Mouse (Mus musculus) CD4-positive naive resting alpha-beta T cell, adult 76 days (primary cell): ENCODE results near the gene Ranbp3l. TPM values are rescaled to one million over a fixed set of nuclear protein-coding genes. Genes with fewer than 3 reads are reported as not detected.

Source experiments
- total RNA-seq: library from RNA; stranded (reverse); gene quantifications from one replicate; pipeline ENCODE4 v1.2.4, GENCODE M21; 2023

Gene Ranbp3l
- not detected for total RNA-seq

GRCm38 (mm10) chr15:8967573-8968228, at the start of gene Ranbp3l:
TSS of gene Ranbp3l (plus strand) at chr15:8967949.

GRCm38 (mm10) chr15:9070912-9071555, 103.3 kb downstream of the Ranbp3l start, which contains the start of gene Nadk2:
TSS of gene Nadk2 (plus strand) at chr15:9071260.

Other genes with a start within 250 kb of the Ranbp3l start
- 16.8 TPM for gene Nadk2, start 103.3 kb downstream of the Ranbp3l start, total RNA-seq
- gene Lmbrd2, start 172.6 kb downstream of the Ranbp3l start, total RNA-seq, result 13.5 TPM
- gene Skp2, start 187.5 kb downstream of the Ranbp3l start, total RNA-seq, result 5.4 TPM